Mouse (Mus musculus) liver, embryonic 14.5 days (tissue): ENCODE measurements at regions not wholly inside any gene's neighbourhood (a gene's known extent, or its start where the extent isn't known, plus 50 kb on each side); places are given as distances from the start of the nearest gene placed in this dataset.

ENCODE experiments used
- ATAC-seq: fragments of 200-750 bp; cut with Nextera tagmentation; 2 replicates; pipeline ENCODE4 v1.8.0; 2017; ENCODE audit warnings: moderate number of reproducible peaks, mild to moderate bottlenecking, moderate library complexity; ENCODE audit not compliant: insufficient read depth
- DNase-seq, 3 experiments: peaks; one replicate each; pipeline ENCODE4 v3.0.0-alpha.2; 2012 to 2013; ENCODE audit warnings: low read depth in 3 of 3, low spot score in 3 of 3
- H3K27ac ChIP-seq: fragments of 300-500 bp; sonication (generic); 2 replicates; pipeline ENCODE4 v1.5.1; 2014; ENCODE audit warnings: moderate library complexity, mild to moderate bottlenecking, control low read depth, inconsistent platforms
- H3K27me3 ChIP-seq: fragments of 300-500 bp; sonication (generic); 2 replicates; pipeline ENCODE4 v1.6.1; 2014; ENCODE audit warnings: mild to moderate bottlenecking, low read length, moderate library complexity; ENCODE audit not compliant: control insufficient read depth, insufficient read depth
- H3K36me3 ChIP-seq: fragments of 300-500 bp; sonication (generic); replicated peaks from 2 replicates; pipeline ENCODE4 v1.6.1; 2014; ENCODE audit warnings: low read depth; ENCODE audit not compliant: control insufficient read depth, insufficient read depth
- H3K4me1 ChIP-seq, 2 experiments: fragments of 200-500 bp in 1 of 2; fragments of 300-500 bp in 1 of 2; sonication (generic) in 1 of 2; replicated peaks; 2 replicates each; pipeline ENCODE4 v1.6.1; 2012 to 2014; ENCODE audit warnings: antibody characterized with exemption in 1 of 2, inconsistent platforms in 1 of 2, low read length in 1 of 2; ENCODE audit not compliant: control insufficient read depth in 2 of 2, insufficient read depth in 2 of 2
- H3K4me2 ChIP-seq: fragments of 300-500 bp; sonication (generic); 2 replicates; pipeline ENCODE4 v1.6.1; 2014; ENCODE audit warnings: low read depth, mild to moderate bottlenecking, control low read depth, moderate library complexity
- H3K4me3 ChIP-seq, 2 experiments: fragments of 200-500 bp in 1 of 2; fragments of 300-500 bp in 1 of 2; sonication (generic) in 1 of 2; 2 replicates each; pipeline ENCODE4 v1.5.1; 2012 to 2014; ENCODE audit warnings: low read depth in 2 of 2, low read length in 2 of 2, mild to moderate bottlenecking in 2 of 2, control low read depth in 1 of 2, inconsistent platforms in 1 of 2, moderate library complexity in 1 of 2; ENCODE audit not compliant: insufficient read depth in 1 of 2
- H3K9ac ChIP-seq: fragments of 300-500 bp; sonication (generic); replicated peaks from 2 replicates; pipeline ENCODE4 v1.6.1; 2014; ENCODE audit warnings: mild to moderate bottlenecking, control low read depth, moderate library complexity
- H3K9me3 ChIP-seq: fragments of 300-500 bp; sonication (generic); 2 replicates; pipeline ENCODE4 v1.6.1; 2016; ENCODE audit warnings: low read length, mixed read lengths; ENCODE audit not compliant: control insufficient read depth
- CTCF ChIP-seq: IDR thresholded peaks from 2 replicates; pipeline ENCODE4 v1.5.1; 2016; ENCODE audit warnings: antibody characterized with exemption, low read depth, control low read depth
- EP300 ChIP-seq: IDR thresholded peaks from 2 replicates; pipeline ENCODE4 v1.6.1; 2016; ENCODE audit warnings: antibody characterized with exemption, low read depth
- WGBS: fragments of 180-500 bp; shearing (Covaris S2); extraction: QIAGEN DNeasy Blood & Tissue Kit; methylation state at CpG from one replicate; pipeline ENCODE4 v1.1.7; 2014; ENCODE audit not compliant: insufficient replicate concordance; 5-methylcytosine and 5-hydroxymethylcytosine counted together

DNA sequence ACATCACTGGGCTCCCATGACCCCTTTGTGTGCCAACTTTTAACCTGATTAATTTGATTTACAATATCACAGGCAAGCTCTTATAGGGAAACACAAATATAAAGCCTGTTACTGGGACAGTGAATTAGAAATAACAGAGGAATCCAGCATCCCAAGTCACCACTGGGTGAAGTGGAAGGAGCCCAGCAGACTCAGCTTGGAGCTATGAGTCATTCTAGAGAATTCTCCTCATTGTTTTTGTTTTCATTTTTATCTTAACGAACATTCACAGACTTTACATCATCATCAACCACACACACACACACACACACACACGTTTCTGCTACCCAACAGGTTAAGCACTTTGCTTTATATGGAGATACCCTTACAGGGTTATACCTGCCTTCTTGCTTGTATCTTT is 92.1 kb upstream of the Sp8 start:
- no peak overlapping the region for H3K9ac ChIP-seq
- H3K4me3 ChIP-seq, result no peak overlapping the region
- WGBS, result 49% methylated on average over 2 of the region's 2 CpGs
- H3K36me3 ChIP-seq, result no peaks in the 10 kb centered on the region
- H3K27me3 ChIP-seq, result no peaks in the 10 kb centered on the region
- ATAC-seq (no peak), DNase-seq (no peak)
- H3K4me2 ChIP-seq, result no peak overlapping the region
- no peaks in the 10 kb centered on the region for H3K4me1 ChIP-seq
- no peaks in the 10 kb centered on the region for H3K9me3 ChIP-seq
- TF ChIP-seq CTCF (no peak), EP300 (no peak)
- H3K27ac ChIP-seq, result no peak overlapping the region

DNA sequence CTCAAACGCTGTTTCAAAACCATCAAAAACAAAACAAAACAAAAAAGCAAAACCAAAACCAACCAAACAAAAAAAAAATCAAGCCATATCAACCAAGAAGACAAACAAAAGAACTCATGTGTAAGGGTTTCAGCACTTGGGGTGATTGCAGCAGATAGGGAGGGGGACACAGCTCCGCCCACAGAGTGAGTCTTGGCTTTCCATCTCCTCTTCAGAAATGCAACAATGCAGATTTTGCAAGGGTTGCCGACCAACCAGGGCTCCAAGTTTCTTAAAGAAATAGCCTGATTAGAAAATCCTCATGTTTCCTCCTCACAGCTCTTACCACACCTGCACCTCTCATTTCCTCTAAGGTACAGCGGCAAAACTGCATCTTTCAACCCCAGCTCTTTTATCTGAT is 107.0 kb upstream of the Sp8 start:
- Histone ChIP-seq H3K27me3 (no peaks in the 10 kb centered on the region), H3K9me3 (no peaks in the 10 kb centered on the region), H3K4me1 (no peaks in the 10 kb centered on the region), H3K4me2 (no peak overlapping the region), H3K4me3 (no peak overlapping the region), H3K9ac (no peak overlapping the region), H3K36me3 (no peaks in the 10 kb centered on the region), H3K27ac (no peak overlapping the region)
- TF ChIP-seq EP300 (no peak), CTCF (no peak)
- 52% methylated on average over 4 of the region's 4 CpGs for WGBS
- no peak for ATAC-seq
- DNase-seq, result no peak

DNA sequence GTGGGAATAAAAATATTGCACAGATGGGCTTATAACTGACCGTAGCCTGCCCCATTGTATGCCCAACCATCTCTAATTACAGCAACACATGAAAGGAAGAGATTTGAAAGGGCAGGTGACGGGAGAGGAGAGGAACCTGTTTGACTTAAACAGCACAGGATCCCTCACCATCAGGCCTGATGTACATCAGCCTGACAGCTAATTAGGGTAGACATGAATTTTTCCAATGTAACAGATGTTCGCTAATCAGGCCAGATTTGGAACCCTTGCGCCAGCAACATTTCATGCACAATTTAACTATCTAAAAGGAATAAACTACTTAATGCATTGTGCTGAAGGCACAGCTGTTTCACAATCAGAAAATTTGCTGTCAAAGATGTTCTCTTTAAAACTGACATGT is 120.2 kb upstream of the Sp8 start:
- Histone ChIP-seq H3K27ac (no peak overlapping the region), H3K4me1 (no peaks in the 10 kb centered on the region), H3K9me3 (no peaks in the 10 kb centered on the region), H3K9ac (no peak overlapping the region), H3K36me3 (no peaks in the 10 kb centered on the region), H3K4me2 (no peak overlapping the region), H3K27me3 (no peaks in the 10 kb centered on the region), H3K4me3 (no peak overlapping the region)
- ATAC-seq (no peak), DNase-seq (no peak)
- 67% methylated on average over 4 of the region's 4 CpGs for WGBS
- TF ChIP-seq EP300, result no peak
- TF ChIP-seq CTCF, result no peak

DNA sequence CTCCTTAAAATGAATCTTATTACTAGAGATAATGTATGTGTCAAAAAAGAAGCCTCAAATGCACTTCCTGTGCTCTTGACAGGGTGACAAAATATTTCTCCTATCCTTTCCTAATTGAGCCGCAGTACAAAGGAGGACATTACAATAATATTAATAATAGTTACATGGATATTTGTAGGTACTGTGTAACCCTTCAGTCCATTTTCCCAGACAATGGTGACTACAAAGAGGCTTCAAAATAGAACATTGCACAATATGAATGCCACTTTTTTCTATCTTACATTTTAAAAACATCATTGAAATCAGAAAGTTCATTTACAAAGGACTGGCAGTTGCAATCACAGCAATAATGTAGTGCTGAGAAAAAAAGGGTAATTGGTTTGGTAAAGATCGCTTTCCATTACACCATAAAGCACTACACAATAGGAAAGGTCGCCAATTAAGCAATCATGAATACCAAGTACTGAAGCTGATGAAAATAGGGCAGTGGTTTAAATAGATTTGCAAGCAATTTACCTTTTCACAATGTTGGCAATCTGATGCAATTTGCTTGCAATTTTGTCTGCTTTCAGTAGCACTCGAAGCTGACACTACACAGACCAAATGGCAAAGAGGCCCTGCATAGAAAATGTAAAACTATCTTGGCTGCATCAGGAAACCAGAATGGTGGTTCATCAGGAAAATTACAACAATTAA is 126.1 kb upstream of the Sp8 start:
- WGBS, result 50% methylated on average over 4 of the region's 4 CpGs
- TF ChIP-seq CTCF (no peak), EP300 (no peak)
- no peak overlapping the region for H3K4me2 ChIP-seq
- no peak overlapping the region for H3K9ac ChIP-seq
- no peak overlapping the region for H3K4me3 ChIP-seq
- no peak overlapping the region for H3K27ac ChIP-seq
- ATAC-seq (no peak), DNase-seq (no peak)
- H3K27me3 ChIP-seq, result no peaks in the 10 kb centered on the region
- H3K4me1 ChIP-seq, result no peaks in the 10 kb centered on the region
- H3K36me3 ChIP-seq, result no peaks in the 10 kb centered on the region
- no peaks in the 10 kb centered on the region for H3K9me3 ChIP-seq

DNA sequence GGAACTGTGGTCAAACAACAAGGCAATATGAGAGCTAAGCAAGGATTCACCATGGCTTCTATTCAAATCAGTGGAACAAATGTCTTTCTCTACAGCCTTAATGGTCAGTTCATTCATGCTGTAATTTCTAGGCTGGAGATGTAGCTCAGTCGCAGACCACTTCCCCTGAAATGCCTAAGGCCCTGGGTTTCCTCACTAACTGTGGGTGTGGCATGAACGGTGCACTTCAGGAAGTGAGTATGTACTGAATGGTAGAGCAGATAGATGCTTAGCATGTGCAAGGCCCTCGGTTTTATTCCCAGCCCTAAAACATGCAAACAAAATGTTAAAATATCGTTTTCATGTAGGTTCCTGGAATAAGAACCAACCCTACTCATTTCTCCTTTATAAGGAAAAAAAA is 129.3 kb upstream of the Sp8 start:
- WGBS, result 28% methylated on average over 4 of the region's 4 CpGs
- H3K4me1 ChIP-seq, result no peaks in the 10 kb centered on the region
- no peaks in the 10 kb centered on the region for H3K36me3 ChIP-seq
- no peak overlapping the region for H3K27ac ChIP-seq
- no peak overlapping the region for H3K4me2 ChIP-seq
- DNase-seq, result no peak
- no peak overlapping the region for H3K4me3 ChIP-seq
- no peak for ATAC-seq
- no peaks in the 10 kb centered on the region for H3K27me3 ChIP-seq
- no peak for TF ChIP-seq EP300
- no peak overlapping the region for H3K9ac ChIP-seq
- H3K9me3 ChIP-seq, result no peaks in the 10 kb centered on the region
